Mouse (Mus musculus): ENCODE measurements at regions not wholly inside any gene's neighbourhood (a gene's known extent, or its start where the extent isn't known, plus 50 kb on each side); places are given as distances from the start of the nearest gene placed in this dataset.

- TF ChIP-seq CTCF (IDR thresholded peaks at IDR 0.05; ENCODE audit: low read depth) (no peak), EP300 (IDR thresholded peaks at IDR 0.05; ENCODE audit: low read depth) (no peak)
Observed at GRCm38 (mm10) chr5:52971811-52972210, 66.1 kb upstream of the Slc34a2 start.

Data from liver, postnatal 0 days (tissue).